In genomic region chr2:32258887-32259533, GRCm38 (mm10) we compare ENCODE assay signal across 8 mouse cellular contexts. TPM values are rescaled to one million over a fixed set of nuclear protein-coding genes. Genes with fewer than 3 reads are reported as not detected.
DNase-seq lines count a peak whose midpoint lies in the region; ATAC-seq and TF ChIP-seq lines count a peak whose summit lies in the region.

No protein-coding gene starts in this region.

- TF ChIP-seq POLR2A in heart, adult 2 months (IDR thresholded peaks at IDR 0.05; ENCODE audit: insufficient read depth, low read depth, low read length): no peak
- no peak for TF ChIP-seq POLR2A in bone marrow macrophage, adult 2 months (IDR thresholded peaks at IDR 0.05; ENCODE audit: borderline replicate concordance, low read depth, low read length)

- H3K9ac ChIP-seq in heart, adult 2 months (ENCODE audit: low read depth, low read length): peak overlapping the region; percentile 82
- H3K9ac ChIP-seq in intestine, embryonic 15.5 days: peak overlapping the region; percentile 87

- no peaks in the 10 kb centered on the region for H3K9me3 ChIP-seq in intestine, embryonic 15.5 days
- no peaks in the 10 kb centered on the region for H3K9me3 ChIP-seq in midbrain, embryonic 10.5 days (replicated peaks)

- TF ChIP-seq EP300 in heart, adult 2 months (IDR thresholded peaks at IDR 0.05; ENCODE audit: insufficient read depth, low read depth, low read length): no peak

- intact Hi-C loops in heart, adult 2 months (cut with DNase I): no loop called here
- intact Hi-C loops in heart, postnatal 25 days (cut with DNase I): no loop called here

- no peak for DNase-seq in heart, adult 2 months
- no peak for DNase-seq in heart, postnatal 25 days (ENCODE audit: low spot score)
- DNase-seq in midbrain, embryonic 10.5 days (ENCODE audit: low spot score): no peak
- no peak for DNase-seq in urinary bladder, adult 18-20 months (ENCODE audit: low spot score in 2 of 2)
- no peak for DNase-seq in cerebellum, adult 11-12 months
- no peak for DNase-seq in layer of hippocampus, postnatal 25 days (ENCODE audit: extremely low spot score in 1 of 2, low spot score in 1 of 2)

- H3K36me3 ChIP-seq in heart, adult 2 months (ENCODE audit: control insufficient read depth, insufficient read depth, low read length): no peaks in the 10 kb centered on the region
- peaks cover 24% of the 10 kb centered on the region for H3K36me3 ChIP-seq in intestine, embryonic 15.5 days
- peaks cover 46% of the 10 kb centered on the region for H3K36me3 ChIP-seq in midbrain, embryonic 10.5 days

- H3K27me3 ChIP-seq in heart, adult 2 months (ENCODE audit: control insufficient read depth, insufficient read depth, low read length): no peaks in the 10 kb centered on the region
- H3K27me3 ChIP-seq in intestine, embryonic 15.5 days (replicated peaks): no peaks in the 10 kb centered on the region
- no peaks in the 10 kb centered on the region for H3K27me3 ChIP-seq in midbrain, embryonic 10.5 days (ENCODE audit: low read depth, poor library complexity, severe bottlenecking)

- no peaks in the 10 kb centered on the region for H3K79me2 ChIP-seq in heart, adult 2 months (replicated peaks; ENCODE audit: control insufficient read depth, insufficient read depth, low read length)

- 51% methylated on average over 6 of the region's 6 CpGs for WGBS in heart, adult 2 months
- 40% methylated on average over 6 of the region's 6 CpGs for WGBS in intestine, embryonic 15.5 days
- 73% methylated on average over 6 of the region's 6 CpGs for WGBS in midbrain, embryonic 10.5 days

- no peak for TF ChIP-seq CTCF in heart, adult 2 months (IDR thresholded peaks at IDR 0.05)
- no peak for TF ChIP-seq CTCF in bone marrow macrophage, adult 2 months (IDR thresholded peaks at IDR 0.05; ENCODE audit: low read depth, low read length)

- peak overlapping the region; percentile 80 for H3K4me3 ChIP-seq in heart, adult 2 months
- peak overlapping the region; percentile 73 for H3K4me3 ChIP-seq in bone marrow macrophage, adult 2 months (ENCODE audit: insufficient read depth, low read length)
- peak overlapping the region; percentile 92 for H3K4me3 ChIP-seq in intestine, embryonic 15.5 days (replicated peaks)
- H3K4me3 ChIP-seq in midbrain, embryonic 10.5 days: peak overlapping the region; percentile 96

- H3K4me2 ChIP-seq in intestine, embryonic 15.5 days (replicated peaks): peak overlapping the region; percentile 81

- peak overlapping the region; percentile 85 for H3K27ac ChIP-seq in heart, adult 2 months
- no peak overlapping the region for H3K27ac ChIP-seq in bone marrow macrophage, adult 2 months (ENCODE audit: insufficient read depth, low read depth, low read length)
- peak overlapping the region; percentile 81; the same call in 1 of the 2 replicates for H3K27ac ChIP-seq in intestine, embryonic 15.5 days
- peak overlapping the region; percentile 91 for H3K27ac ChIP-seq in midbrain, embryonic 10.5 days (replicated peaks)

- ATAC-seq in intestine, embryonic 15.5 days: peak; percentile 56; the same call in 1 of the 2 replicates

- peaks cover 5% of the 10 kb centered on the region for H3K4me1 ChIP-seq in heart, adult 2 months (ENCODE audit: control insufficient read depth, insufficient read depth, low read length)
- peaks cover 9% of the 10 kb centered on the region for H3K4me1 ChIP-seq in bone marrow macrophage, adult 2 months (ENCODE audit: control insufficient read depth, insufficient read depth, low read length)
- H3K4me1 ChIP-seq in intestine, embryonic 15.5 days (replicated peaks): peaks cover 14% of the 10 kb centered on the region
- peaks cover 19% of the 10 kb centered on the region for H3K4me1 ChIP-seq in midbrain, embryonic 10.5 days

RNA-seq across cellular contexts. Expression of gene Uck1, which starts 0.9 kb away (rescaled TPM):
- 10 to 100 TPM; 22.5 to 22.8 TPM for total RNA-seq in heart, adult 2 months (2021)
- 41.7 and 43.1 TPM in 2 replicates for polyA plus RNA-seq in heart, adult 2 months (2012; rRNA removed)
- 10 to 100 TPM; 19.6 to 21.7 TPM for total RNA-seq in heart, postnatal 25 days (2021)
- polyA plus RNA-seq in bone marrow macrophage, adult 2 months (2012; ENCODE audit: insufficient read depth, insufficient read length, missing spikeins): 28.7 and 32.9 TPM in 2 replicates
- 64.7 and 69.0 TPM in 2 replicates for polyA plus RNA-seq in intestine, embryonic 15.5 days (2015; fragmentation: Nextera tagmentation; extraction: Ambion mirVana)
- polyA plus RNA-seq in midbrain, embryonic 10.5 days (2016; fragmentation: Nextera tagmentation; extraction: Ambion mirVana): 91.4 and 91.7 TPM in 2 replicates
- total RNA-seq in layer of hippocampus, postnatal 25 days (2021): 10 to 100 TPM; 52.8 to 60.0 TPM

RNA-seq across cellular contexts. Expression of gene Pomt1, which starts 22.6 kb away (rescaled TPM):
- 10 to 100 TPM; 13.1 to 16.9 TPM for total RNA-seq in heart, adult 2 months (2021)
- polyA plus RNA-seq in heart, adult 2 months (2012; rRNA removed): 17.7 and 19.7 TPM in 2 replicates
- total RNA-seq in heart, postnatal 25 days (2021): 10 to 100 TPM; 13.5 to 14.9 TPM
- polyA plus RNA-seq in bone marrow macrophage, adult 2 months (2012; ENCODE audit: insufficient read depth, insufficient read length, missing spikeins): 21.1 and 23.3 TPM in 2 replicates
- 26.0 and 26.8 TPM in 2 replicates for polyA plus RNA-seq in intestine, embryonic 15.5 days (2015; fragmentation: Nextera tagmentation; extraction: Ambion mirVana)
- 27.4 and 30.3 TPM in 2 replicates for polyA plus RNA-seq in midbrain, embryonic 10.5 days (2016; fragmentation: Nextera tagmentation; extraction: Ambion mirVana)
- total RNA-seq in layer of hippocampus, postnatal 25 days (2021): 10 to 100 TPM; 21.4 to 25.2 TPM

RNA-seq across cellular contexts. Expression of gene Golga2, which starts 28.2 kb away (rescaled TPM):
- 10 to 100 TPM; 69.8 to 79.9 TPM for total RNA-seq in heart, adult 2 months (2021)
- polyA plus RNA-seq in heart, adult 2 months (2012; rRNA removed): 34.5 and 44.0 TPM in 2 replicates
- 10 to 100 TPM; 70.6 to 71.2 TPM for total RNA-seq in heart, postnatal 25 days (2021)
- polyA plus RNA-seq in bone marrow macrophage, adult 2 months (2012; ENCODE audit: insufficient read depth, insufficient read length, missing spikeins): 44.9 and 47.3 TPM in 2 replicates
- 19.7 and 20.5 TPM in 2 replicates for polyA plus RNA-seq in intestine, embryonic 15.5 days (2015; fragmentation: Nextera tagmentation; extraction: Ambion mirVana)
- polyA plus RNA-seq in midbrain, embryonic 10.5 days (2016; fragmentation: Nextera tagmentation; extraction: Ambion mirVana): 16.7 and 21.1 TPM in 2 replicates
- 10 to 100 TPM; 81.4 to 89.9 TPM for total RNA-seq in layer of hippocampus, postnatal 25 days (2021)

RNA-seq across cellular contexts. Expression of gene Swi5, which starts 28.9 kb away (rescaled TPM):
- total RNA-seq in heart, adult 2 months (2021): 100 to 1,000 TPM; 205 to 233 TPM
- 173 and 223 TPM in 2 replicates for polyA plus RNA-seq in heart, adult 2 months (2012; rRNA removed)
- total RNA-seq in heart, postnatal 25 days (2021): 100 to 1,000 TPM; 177 to 188 TPM
- polyA plus RNA-seq in bone marrow macrophage, adult 2 months (2012; ENCODE audit: insufficient read depth, insufficient read length, missing spikeins): 168 and 170 TPM in 2 replicates
- 387 and 409 TPM in 2 replicates for polyA plus RNA-seq in intestine, embryonic 15.5 days (2015; fragmentation: Nextera tagmentation; extraction: Ambion mirVana)
- 536 and 538 TPM in 2 replicates for polyA plus RNA-seq in midbrain, embryonic 10.5 days (2016; fragmentation: Nextera tagmentation; extraction: Ambion mirVana)
- 100 to 1,000 TPM; 206 to 208 TPM for total RNA-seq in layer of hippocampus, postnatal 25 days (2021)
